Mouse (Mus musculus) kidney, embryonic 15.5 days (tissue): ENCODE measurements at regions not wholly inside any gene's neighbourhood (a gene's known extent, or its start where the extent isn't known, plus 50 kb on each side); places are given as distances from the start of the nearest gene placed in this dataset.

Experiments used
- ATAC-seq: fragments of 200-750 bp; cut with Nextera tagmentation; replicated peaks from 2 replicates; pipeline ENCODE4 v1.8.0; 2017; ENCODE audit warnings: moderate TSS enrichment; ENCODE audit not compliant: low FRiP score
- H3K27ac ChIP-seq: fragments of 300-500 bp; sonication (generic); 2 replicates; pipeline ENCODE4 v1.5.1; 2015; ENCODE audit warnings: mild to moderate bottlenecking, inconsistent platforms
- H3K27me3 ChIP-seq: fragments of 300-500 bp; sonication (generic); 2 replicates; pipeline ENCODE4 v1.6.1; 2015; ENCODE audit warnings: inconsistent platforms
- H3K36me3 ChIP-seq: fragments of 300-500 bp; sonication (generic); 2 replicates; pipeline ENCODE4 v1.6.1; 2015; ENCODE audit warnings: inconsistent platforms
- H3K4me1 ChIP-seq: fragments of 300-500 bp; sonication (generic); 2 replicates; pipeline ENCODE4 v1.6.1; 2015; ENCODE audit warnings: inconsistent platforms
- H3K4me2 ChIP-seq: fragments of 300-500 bp; sonication (generic); 2 replicates; pipeline ENCODE4 v1.6.1; 2015; ENCODE audit warnings: moderate library complexity, mild to moderate bottlenecking, inconsistent platforms
- H3K4me3 ChIP-seq: fragments of 300-500 bp; sonication (generic); replicated peaks from 2 replicates; pipeline ENCODE4 v1.5.1; 2015; ENCODE audit warnings: mild to moderate bottlenecking, inconsistent platforms
- H3K9ac ChIP-seq: fragments of 300-500 bp; sonication (generic); 2 replicates; pipeline ENCODE4 v1.6.1; 2015; ENCODE audit warnings: mild to moderate bottlenecking, inconsistent platforms
- H3K9me3 ChIP-seq: fragments of 300-500 bp; sonication (generic); replicated peaks from 2 replicates; pipeline ENCODE4 v1.6.1; 2016; ENCODE audit warnings: inconsistent platforms
- WGBS: fragments of 180-500 bp; shearing (Covaris S2); methylation state at CpG from one replicate; pipeline ENCODE4 v1.1.7; 2015; ENCODE audit warnings: mixed read lengths; 5-methylcytosine and 5-hydroxymethylcytosine counted together

DNA sequence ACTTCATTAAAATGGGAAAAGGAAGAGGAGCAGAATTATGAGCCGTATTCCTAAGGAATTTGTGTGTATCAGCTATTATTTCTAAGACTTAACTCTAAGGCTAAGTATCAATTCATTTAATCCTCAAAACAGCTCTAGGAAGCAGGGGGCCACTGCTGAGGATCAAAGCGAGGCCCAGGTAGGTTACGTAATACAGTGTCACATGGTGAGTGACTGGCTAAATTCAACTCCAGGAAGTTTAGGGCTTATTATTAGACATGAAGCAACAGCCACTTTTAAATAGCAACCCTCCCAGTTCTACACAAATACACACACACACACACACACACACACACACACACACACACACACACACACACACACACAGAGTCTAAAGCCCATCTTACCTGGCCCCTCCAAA, 109.3 kb downstream of the Nog start:
- no peaks in the 10 kb centered on the region for H3K9me3 ChIP-seq
- ATAC-seq = no peak
- WGBS = 84% methylated on average over 3 of the region's 3 CpGs

DNA sequence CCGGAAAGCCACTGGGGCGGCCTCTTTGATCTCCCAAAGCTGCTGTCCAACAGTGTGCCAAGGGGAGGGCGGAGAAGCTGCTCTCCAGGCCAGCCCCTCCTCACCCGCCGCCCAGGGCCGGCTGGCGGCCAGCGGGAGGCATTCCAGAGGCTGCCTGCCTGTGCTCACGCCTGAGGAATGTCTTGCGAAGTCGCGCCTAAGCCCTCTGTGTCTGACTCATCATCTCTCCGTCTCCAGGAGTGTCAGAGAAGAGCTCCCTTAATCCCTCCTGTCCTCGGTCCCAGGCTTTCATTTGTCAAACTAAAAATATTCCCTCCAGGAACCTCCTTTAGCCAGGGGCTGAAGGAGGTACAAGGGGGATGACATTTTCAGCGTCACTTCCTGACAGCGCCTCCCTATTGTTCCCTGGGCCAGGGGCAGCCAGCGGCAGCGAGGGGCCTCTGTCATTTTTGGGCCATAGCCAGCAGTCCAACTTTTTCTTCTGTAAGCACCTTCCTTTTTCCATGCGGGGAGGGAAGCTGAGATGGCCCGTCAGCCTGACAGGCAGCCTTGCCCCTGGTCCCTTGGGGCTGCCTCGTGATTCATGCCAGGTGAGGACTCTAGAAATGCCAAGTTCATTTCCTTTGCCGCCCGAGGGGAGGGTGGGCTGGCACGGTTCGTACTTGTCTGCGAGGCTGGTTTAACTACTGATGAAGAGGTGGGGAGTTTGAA, 113.4 kb downstream of the Gm525 start:
- 4% methylated on average over 26 of the region's 26 CpGs for WGBS
- peak; percentile 93 for ATAC-seq
- Histone ChIP-seq H3K36me3 (no peaks in the 10 kb centered on the region), H3K27ac (peak overlapping the region; percentile 48), H3K4me1 (peaks cover 24% of the 10 kb centered on the region), H3K9ac (no peak overlapping the region), H3K27me3 (peaks cover 10% of the 10 kb centered on the region), H3K4me2 (peak overlapping the region; percentile 55), H3K9me3 (no peaks in the 10 kb centered on the region), H3K4me3 (peak overlapping the region; percentile 24)

More for the DNA sequence above, 109.3 kb downstream of the Nog start:
- Histone ChIP-seq H3K4me2 (no peak overlapping the region), H3K4me3 (no peak overlapping the region), H3K36me3 (no peaks in the 10 kb centered on the region), H3K4me1 (0 out of 2 replicates have a peak, but pooled peaks cover 3% of the 10 kb centered on the region), H3K27ac (no peak overlapping the region), H3K27me3 (peaks cover 9% of the 10 kb centered on the region; the same call in 1 of the 2 replicates), H3K9ac (no peak overlapping the region)

- Histone ChIP-seq H3K4me3 (no peak overlapping the region), H3K27me3 (peaks cover 10% of the 10 kb centered on the region), H3K27ac (no peak overlapping the region), H3K9ac (no peak overlapping the region), H3K4me2 (no peak overlapping the region), H3K9me3 (no peaks in the 10 kb centered on the region), H3K36me3 (no peaks in the 10 kb centered on the region), H3K4me1 (peaks cover 21% of the 10 kb centered on the region)
- WGBS = 66% methylated on average over 6 of the region's 6 CpGs
- no peak for ATAC-seq
Measured at GRCm38 (mm10) chr11:89185862-89186261, 112.2 kb downstream of the Gm525 start.

DNA sequence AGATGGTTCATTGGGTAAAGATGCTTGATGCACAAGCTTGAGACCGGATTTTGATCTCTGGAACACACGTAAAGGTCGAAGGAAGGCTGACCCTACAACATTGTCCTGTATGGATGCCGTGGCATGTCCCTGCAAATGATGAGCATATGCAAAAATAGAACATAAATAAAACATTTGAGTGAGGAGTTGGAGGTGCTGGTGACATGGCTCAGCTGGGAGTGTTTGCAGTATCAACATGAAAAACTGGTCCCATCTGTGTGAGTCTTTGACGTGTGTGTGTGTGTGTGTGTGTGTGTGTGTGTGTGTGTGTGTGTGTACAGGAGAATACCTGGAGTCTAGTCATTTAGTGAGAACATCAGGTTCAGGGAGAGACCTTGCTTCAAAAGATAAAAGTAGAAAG, 107.8 kb downstream of the Gm525 start:
- Histone ChIP-seq H3K4me3 (no peak overlapping the region), H3K9ac (no peak overlapping the region), H3K27ac (no peak overlapping the region), H3K4me1 (peaks cover 9% of the 10 kb centered on the region), H3K27me3 (no peaks in the 10 kb centered on the region), H3K4me2 (no peak overlapping the region), H3K36me3 (no peaks in the 10 kb centered on the region), H3K9me3 (no peaks in the 10 kb centered on the region; the same call in 1 of the 2 replicates)
- ATAC-seq = no peak
- 80% methylated on average over 5 of the region's 5 CpGs for WGBS

DNA sequence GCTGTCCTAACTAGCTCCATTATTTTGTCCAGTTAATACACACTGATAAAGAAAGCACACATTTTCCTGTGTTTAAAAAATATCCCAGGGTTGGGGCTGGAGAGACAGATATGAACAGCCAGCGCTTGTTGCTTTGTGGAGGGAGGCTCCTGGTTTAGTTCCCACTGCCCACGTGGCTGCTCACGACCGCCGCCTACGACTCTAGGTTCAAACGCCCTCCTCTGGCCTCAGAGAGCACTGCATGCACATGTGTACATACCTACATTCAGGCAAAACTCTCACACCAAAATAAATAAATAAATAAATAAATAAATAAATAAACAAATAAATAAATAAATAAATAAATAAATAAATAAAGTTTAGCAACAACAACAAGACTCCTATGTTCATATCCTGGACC, 104.8 kb downstream of the Gm525 start:
- no peak overlapping the region for H3K4me2 ChIP-seq
- H3K4me1 ChIP-seq = peaks cover 13% of the 10 kb centered on the region
- ATAC-seq = no peak
- H3K27me3 ChIP-seq = no peaks in the 10 kb centered on the region
- 90% methylated on average over 7 of the region's 7 CpGs for WGBS
- no peak overlapping the region for H3K4me3 ChIP-seq
- no peaks in the 10 kb centered on the region; the same call in 1 of the 2 replicates for H3K9me3 ChIP-seq
- H3K9ac ChIP-seq = no peak overlapping the region
- no peak overlapping the region for H3K27ac ChIP-seq
- no peaks in the 10 kb centered on the region for H3K36me3 ChIP-seq

DNA sequence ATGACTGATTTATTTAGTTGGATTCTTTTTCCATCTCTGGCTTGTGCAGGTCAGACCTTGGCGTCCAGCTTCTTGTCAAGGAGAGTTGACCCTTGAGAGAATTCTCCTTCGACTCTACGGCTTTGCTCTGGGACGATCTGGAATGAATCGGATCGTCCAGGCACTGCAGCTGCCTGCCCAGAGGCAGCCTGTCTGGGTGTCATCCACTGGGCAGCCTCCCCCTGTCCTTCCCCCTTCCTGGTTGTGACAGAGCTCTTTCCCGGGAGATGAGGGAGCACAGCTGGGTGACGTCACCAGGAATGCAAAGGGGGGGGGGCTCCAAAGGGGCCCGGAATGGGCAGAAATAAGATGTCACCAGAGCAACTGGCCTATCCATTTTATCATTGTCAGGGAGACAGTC, 101.9 kb downstream of the Gm525 start:
- WGBS = 2% methylated on average over 9 of the region's 9 CpGs
- Histone ChIP-seq H3K36me3 (no peaks in the 10 kb centered on the region), H3K27me3 (no peaks in the 10 kb centered on the region), H3K9ac (0 out of 2 replicates have a peak overlapping the region, but pooled peaks have one; percentile 17), H3K9me3 (no peaks in the 10 kb centered on the region; the same call in 1 of the 2 replicates), H3K27ac (no peak overlapping the region), H3K4me2 (peak overlapping the region; percentile 41), H3K4me3 (no peak overlapping the region), H3K4me1 (peaks cover 13% of the 10 kb centered on the region)
- ATAC-seq = 0 out of 2 replicates have a peak, but pooled peaks have one; percentile 62

- no peak for ATAC-seq
- 16% methylated on average over 6 of the region's 6 CpGs for WGBS
Measured at GRCm38 (mm10) chr11:89174967-89175366, 101.3 kb downstream of the Gm525 start.

DNA sequence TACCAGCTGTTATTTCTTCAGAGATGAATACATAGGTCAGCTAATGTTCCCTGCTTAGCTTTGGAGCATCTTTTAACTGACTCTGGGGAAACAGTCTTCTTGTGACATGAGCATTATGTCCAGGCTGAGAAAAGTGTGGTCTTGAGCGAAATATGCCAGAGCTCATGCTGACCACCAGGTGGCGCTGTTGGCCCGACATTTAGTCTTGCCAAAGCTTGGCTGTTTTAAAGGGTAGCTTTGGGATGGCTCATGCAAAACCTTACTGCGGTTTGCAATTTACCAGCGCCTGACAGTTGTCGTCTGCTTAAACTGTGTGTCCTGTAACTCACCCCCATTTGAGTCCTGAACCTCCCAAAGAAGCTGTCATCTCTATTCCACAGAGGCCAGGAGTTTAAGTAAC, 91.6 kb downstream of the Gm525 start:
- H3K36me3 ChIP-seq = no peaks in the 10 kb centered on the region
- H3K27me3 ChIP-seq = peaks cover 12% of the 10 kb centered on the region
- H3K9me3 ChIP-seq = no peaks in the 10 kb centered on the region
- H3K4me3 ChIP-seq = no peak overlapping the region
- H3K9ac ChIP-seq = no peak overlapping the region
- no peak overlapping the region for H3K27ac ChIP-seq
- H3K4me2 ChIP-seq = no peak overlapping the region
- 11% methylated on average over 6 of the region's 6 CpGs for WGBS
- ATAC-seq = 0 out of 2 replicates have a peak, but pooled peaks have one; percentile 18
- no peaks in the 10 kb centered on the region for H3K4me1 ChIP-seq

More at GRCm38 (mm10) chr11:89174967-89175366, 101.3 kb downstream of the Gm525 start:
- Histone ChIP-seq H3K4me2 (peak overlapping the region; percentile 41; the same call in 1 of the 2 replicates), H3K4me3 (no peak overlapping the region), H3K27me3 (no peaks in the 10 kb centered on the region), H3K9me3 (no peaks in the 10 kb centered on the region; the same call in 1 of the 2 replicates), H3K9ac (0 out of 2 replicates have a peak overlapping the region, but pooled peaks have one; percentile 17), H3K27ac (no peak overlapping the region), H3K36me3 (no peaks in the 10 kb centered on the region), H3K4me1 (peaks cover 13% of the 10 kb centered on the region)

GRCm38 (mm10) chr11:89153466-89154406, 80.1 kb downstream of the Gm525 start:
- H3K27ac ChIP-seq = 0 out of 2 replicates have a peak overlapping the region, but pooled peaks have one; percentile 9
- no peak overlapping the region for H3K4me3 ChIP-seq
- peaks cover 6% of the 10 kb centered on the region; the same call in 1 of the 2 replicates for H3K4me1 ChIP-seq
- H3K9me3 ChIP-seq = no peaks in the 10 kb centered on the region
- no peak overlapping the region for H3K4me2 ChIP-seq
- H3K9ac ChIP-seq = no peak overlapping the region
- peak; percentile 62 for ATAC-seq
- no peaks in the 10 kb centered on the region for H3K27me3 ChIP-seq
- H3K36me3 ChIP-seq = no peaks in the 10 kb centered on the region
- WGBS = 50% methylated on average over 13 of the region's 13 CpGs

GRCm38 (mm10) chr11:89147990-89148389, 74.3 kb downstream of the Gm525 start:
- H3K9ac ChIP-seq = no peak overlapping the region
- H3K4me2 ChIP-seq = no peak overlapping the region
- H3K9me3 ChIP-seq = no peaks in the 10 kb centered on the region
- H3K4me3 ChIP-seq = no peak overlapping the region
- H3K4me1 ChIP-seq = peaks cover 7% of the 10 kb centered on the region
- ATAC-seq = no peak
- no peaks in the 10 kb centered on the region for H3K36me3 ChIP-seq
- no peak overlapping the region for H3K27ac ChIP-seq
- 87% methylated on average over 8 of the region's 8 CpGs for WGBS
- H3K27me3 ChIP-seq = no peaks in the 10 kb centered on the region

DNA sequence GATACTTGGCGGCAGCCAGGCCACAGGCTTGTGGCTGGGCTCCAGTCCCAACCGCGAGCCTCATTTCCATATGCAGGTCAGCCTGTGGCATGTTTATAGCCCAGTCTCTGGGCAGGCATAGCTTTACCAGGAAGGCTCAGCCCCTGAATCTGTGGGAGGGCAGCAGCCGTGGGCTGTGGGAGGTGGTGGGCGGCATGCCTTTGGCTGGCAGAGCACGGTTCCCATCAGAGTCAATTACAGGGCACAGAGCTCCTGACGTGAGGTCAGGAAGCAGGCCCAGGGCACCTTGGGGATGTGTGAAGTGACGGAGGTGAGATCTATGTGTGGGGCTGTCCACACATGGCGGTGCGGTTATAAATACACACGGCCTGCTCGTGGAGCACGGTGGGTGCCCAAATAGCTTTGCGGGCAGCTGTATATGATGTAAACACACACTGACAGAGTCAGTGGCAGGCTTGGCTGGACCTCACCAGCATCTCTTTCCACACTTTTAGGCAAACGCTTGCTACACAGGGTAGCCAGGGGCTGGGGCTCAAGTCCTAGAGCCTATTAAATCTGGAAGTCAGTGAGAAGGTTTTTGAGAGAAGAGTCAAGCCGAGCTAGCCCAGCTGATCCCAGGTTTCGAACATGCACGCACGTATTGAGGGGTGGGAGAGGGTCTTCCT, 71.8 kb downstream of the Gm525 start:
- Histone ChIP-seq H3K9ac (no peak overlapping the region), H3K9me3 (no peaks in the 10 kb centered on the region), H3K27me3 (no peaks in the 10 kb centered on the region), H3K4me3 (no peak overlapping the region), H3K4me1 (peaks cover 13% of the 10 kb centered on the region), H3K36me3 (no peaks in the 10 kb centered on the region), H3K4me2 (peak overlapping the region; percentile 5; the same call in 1 of the 2 replicates), H3K27ac (peak overlapping the region; percentile 9; the same call in 1 of the 2 replicates)
- 30% methylated on average over 19 of the region's 19 CpGs for WGBS
- ATAC-seq = peak; percentile 65
